In the genomic region with DNA sequence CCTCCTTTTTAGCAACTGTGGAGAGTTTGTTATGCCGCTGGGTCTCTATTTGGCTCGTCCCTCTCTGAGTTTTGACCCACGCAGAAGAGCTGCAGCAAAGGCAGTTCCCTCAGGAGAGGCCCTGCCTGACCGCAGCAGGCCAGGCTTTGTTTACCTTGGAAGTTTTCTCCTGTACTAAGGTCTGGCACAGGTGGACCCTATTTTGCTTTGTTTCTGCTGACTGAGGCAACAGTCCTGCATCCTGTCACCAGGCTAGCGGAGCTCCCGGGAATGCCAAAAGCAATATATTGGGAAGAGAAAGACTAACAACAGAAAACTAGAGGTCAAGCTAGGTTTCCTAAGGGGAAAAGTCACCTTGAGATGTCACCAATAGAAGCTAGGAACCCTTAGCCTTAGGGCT, we compare ENCODE assay signal across 22 mouse cellular contexts. TPM values are rescaled to one million over a fixed set of nuclear protein-coding genes. Genes with fewer than 3 reads are reported as not detected.
DNase-seq lines count a peak whose midpoint lies in the region; ATAC-seq and TF ChIP-seq lines count a peak whose summit lies in the region.
"Had no signal": no experiment of that assay in that cellular context is flagged by ENCODE, and none has a peak within 500 bp of the region (broad histone marks: within the 10 kb centered on the region; RNA-seq: fewer than 3 reads in every experiment).

No protein-coding gene starts in this region.

- no peak for TF ChIP-seq EP300 in heart, postnatal 0 days (IDR thresholded peaks at IDR 0.05; ENCODE audit: low read depth)

- DNase-seq in heart, adult 9 months (ENCODE audit: low spot score in 2 of 2), result peak; percentile 42 to 71
- no peak for DNase-seq in heart, embryonic 10.5 days (ENCODE audit: low spot score)
- peak; percentile 47 for DNase-seq in ZHBTc4 (ENCODE audit: low read depth, low spot score)
- DNase-seq in embryonic facial prominence, embryonic 10.5 days (ENCODE audit: low spot score), result no peak
- DNase-seq in heart, postnatal 0 days (ENCODE audit: low spot score), result peak; percentile 13
- DNase-seq in MN1 (ENCODE audit: low spot score), result no peak
- DNase-seq in lung, postnatal 36 days, result no peak
- DNase-seq: adrenal gland, postnatal 25 days; cerebellum, adult 18-20 months; cerebellum, adult 9-11 months; cerebellum, postnatal 36 days; gastrocnemius, postnatal 36 days; kidney, adult 18-20 months had no signal

- no peaks in the 10 kb centered on the region for H3K36me3 ChIP-seq in heart, embryonic 10.5 days
- 0 out of 2 replicates have a peak, but pooled peaks cover 4% of the 10 kb centered on the region for H3K36me3 ChIP-seq in embryonic facial prominence, embryonic 10.5 days (replicated peaks)
- no peaks in the 10 kb centered on the region for H3K36me3 ChIP-seq in heart, postnatal 0 days (replicated peaks; ENCODE audit: control insufficient read depth, insufficient read depth, low read length)
- H3K36me3 ChIP-seq: forebrain, embryonic 10.5 days; hindbrain, embryonic 10.5 days; intestine, embryonic 15.5 days had no signal

- TF ChIP-seq CTCF in heart, postnatal 0 days (IDR thresholded peaks at IDR 0.05; ENCODE audit: low read depth), result no peak

- peak; percentile 33; the same call in 1 of the 2 replicates for ATAC-seq in heart, postnatal 0 days (ENCODE audit: insufficient read depth, low read depth)
- no peak for ATAC-seq in frontal cortex, adult (ENCODE audit: low TSS enrichment)
- ATAC-seq: forebrain, embryonic 14.5 days; intestine, embryonic 15.5 days had no signal

- H3K9ac ChIP-seq in heart, postnatal 0 days (replicated peaks; ENCODE audit: low read depth, low read length), result no peak overlapping the region
- H3K9ac ChIP-seq: embryonic facial prominence, embryonic 15.5 days; hindbrain, embryonic 14.5 days; intestine, embryonic 15.5 days had no signal

- 80% methylated on average over 6 of the region's 6 CpGs for WGBS in heart, embryonic 10.5 days
- 69% methylated on average over 6 of the region's 6 CpGs for WGBS in embryonic facial prominence, embryonic 10.5 days
- WGBS in heart, postnatal 0 days, result 71% methylated on average over 6 of the region's 6 CpGs

- H3K27me3 ChIP-seq in heart, embryonic 10.5 days (ENCODE audit: insufficient read depth, poor library complexity, severe bottlenecking), result no peaks in the 10 kb centered on the region; the same call in 1 of the 2 replicates
- H3K27me3 ChIP-seq in embryonic facial prominence, embryonic 10.5 days (replicated peaks; ENCODE audit: low read depth, poor library complexity, severe bottlenecking), result no peaks in the 10 kb centered on the region
- H3K27me3 ChIP-seq in heart, postnatal 0 days (ENCODE audit: control insufficient read depth, insufficient read depth, low read length), result no peaks in the 10 kb centered on the region
- H3K27me3 ChIP-seq: embryonic facial prominence, embryonic 15.5 days; intestine, embryonic 15.5 days had no signal

- H3K4me2 ChIP-seq in heart, postnatal 0 days (ENCODE audit: low read depth, low read length), result no peak overlapping the region
- H3K4me2 ChIP-seq: embryonic facial prominence, embryonic 15.5 days; hindbrain, embryonic 14.5 days; intestine, embryonic 15.5 days had no signal

- H3K9me3 ChIP-seq in heart, embryonic 10.5 days, result no peaks in the 10 kb centered on the region
- no peaks in the 10 kb centered on the region for H3K9me3 ChIP-seq in embryonic facial prominence, embryonic 10.5 days
- H3K9me3 ChIP-seq in heart, postnatal 0 days (replicated peaks; ENCODE audit: control insufficient read depth, low read length), result no peaks in the 10 kb centered on the region
- H3K9me3 ChIP-seq: embryonic facial prominence, embryonic 15.5 days; forebrain, embryonic 10.5 days; hindbrain, embryonic 10.5 days; intestine, embryonic 15.5 days had no signal

- no peak overlapping the region for H3K27ac ChIP-seq in heart, embryonic 10.5 days
- H3K27ac ChIP-seq in embryonic facial prominence, embryonic 10.5 days (replicated peaks), result peak overlapping the region; percentile 11
- no peak overlapping the region for H3K27ac ChIP-seq in heart, postnatal 0 days (ENCODE audit: low read depth)
- H3K27ac ChIP-seq: forebrain, embryonic 10.5 days; heart, adult 2 months; hindbrain, embryonic 10.5 days; hindbrain, embryonic 14.5 days; intestine, embryonic 15.5 days had no signal

- H3K4me3 ChIP-seq in heart, embryonic 10.5 days, result no peak overlapping the region
- H3K4me3 ChIP-seq in embryonic facial prominence, embryonic 10.5 days, result no peak overlapping the region
- no peak overlapping the region for H3K4me3 ChIP-seq in heart, postnatal 0 days (ENCODE audit: low read depth, low read length)
- H3K4me3 ChIP-seq: embryonic facial prominence, embryonic 15.5 days; erythroblast, embryonic 14.5 days; forebrain, embryonic 10.5 days; heart, adult 2 months; hindbrain, embryonic 10.5 days; intestine, embryonic 15.5 days had no signal

- H3K4me1 ChIP-seq in heart, embryonic 10.5 days, result peaks cover 10% of the 10 kb centered on the region; the same call in 1 of the 2 replicates
- peaks cover 34% of the 10 kb centered on the region for H3K4me1 ChIP-seq in embryonic facial prominence, embryonic 10.5 days
- H3K4me1 ChIP-seq in heart, postnatal 0 days (ENCODE audit: control insufficient read depth, insufficient read depth), result no peaks in the 10 kb centered on the region
- H3K4me1 ChIP-seq: intestine, embryonic 15.5 days had no signal

RNA-seq across cellular contexts. Expression of gene Gxylt2, which starts 29.8 kb away (rescaled TPM):
- polyA plus RNA-seq in heart, embryonic 10.5 days (2016; fragmentation: Nextera tagmentation; extraction: Ambion mirVana), result 0.74 and 1.3 TPM in 2 replicates
- 2.2 and 3.6 TPM in 2 replicates for polyA plus RNA-seq in embryonic facial prominence, embryonic 10.5 days (2016; fragmentation: Nextera tagmentation; extraction: Ambion mirVana)
- 4.8 and 7.7 TPM in 2 replicates for total RNA-seq in heart, postnatal 0 days (2014; rRNA removed; ENCODE audit: low replicate concordance)
- 2.4 and 3.1 TPM in 2 replicates for polyA plus RNA-seq in heart, postnatal 0 days (2015; fragmentation: Nextera tagmentation; extraction: Ambion mirVana)
- polyA plus RNA-seq: erythroblast, embryonic 14.5 days had no signal

Comparison
In these comparisons a context has a peak if more than half of its experiments do, and no peak if none do; other contexts are left out.
1. DNase-seq: peak in heart, adult 9 months (2 of 2), ZHBTc4 (single experiment) and heart, postnatal 0 days (single experiment); none in heart, embryonic 10.5 days (single experiment), embryonic facial prominence, embryonic 10.5 days (single experiment), MN1 (single experiment) and lung, postnatal 36 days (single experiment).